Mouse (Mus musculus) midbrain, embryonic 10.5 days (tissue): ENCODE results near the gene Opa3. TPM values are rescaled to one million over a fixed set of nuclear protein-coding genes. Genes with fewer than 3 reads are reported as not detected.
"Not testable (repeated sequence)": the region's sequence is repeated elsewhere in the genome, so short reads cannot be mapped to it uniquely, and the experiment has no call there.

ENCODE experiments used
- DNase-seq: peaks from one replicate; pipeline ENCODE4 v3.0.0-alpha.2; 2017; ENCODE audit warnings: low spot score
- H3K27ac ChIP-seq: fragments of 300-500 bp; sonication (generic); replicated peaks from 2 replicates; pipeline ENCODE4 v1.5.1; 2016; ENCODE audit warnings: mild to moderate bottlenecking
- H3K27me3 ChIP-seq: fragments of 300-500 bp; sonication (generic); 2 replicates; pipeline ENCODE4 v1.6.1; 2016; ENCODE audit warnings: low read depth, mild to moderate bottlenecking; ENCODE audit not compliant: poor library complexity, severe bottlenecking
- H3K36me3 ChIP-seq: fragments of 300-500 bp; sonication (generic); 2 replicates; pipeline ENCODE4 v1.6.1; 2016; ENCODE audit warnings: mild to moderate bottlenecking, moderate library complexity
- H3K4me1 ChIP-seq: fragments of 300-500 bp; sonication (generic); 2 replicates; pipeline ENCODE4 v1.6.1; 2016
- H3K4me3 ChIP-seq: fragments of 300-500 bp; sonication (generic); 2 replicates; pipeline ENCODE4 v1.5.1; 2016; ENCODE audit warnings: mild to moderate bottlenecking, moderate library complexity
- H3K9me3 ChIP-seq: fragments of 300-500 bp; sonication (generic); replicated peaks from 2 replicates; pipeline ENCODE4 v1.6.1; 2016; ENCODE audit warnings: mild to moderate bottlenecking
- WGBS: fragments of 180-500 bp; shearing (Covaris S2); methylation state at CpG from one replicate; pipeline ENCODE4 v1.1.7; 2016; 5-methylcytosine and 5-hydroxymethylcytosine counted together
- polyA plus RNA-seq: library from polyadenylated mRNA; unstranded; fragments of >200 nt; fragmentation: Nextera tagmentation; extraction: Ambion mirVana; gene quantifications from 2 replicates; pipeline ENCODE4 v1.2.1, GENCODE M21; 2016

Gene Opa3
- polyA plus RNA-seq, 1 experiment from 2014 or later, result 51.0 TPM

- peak within 1 kb of the TSS; percentile 51 for H3K4me3 ChIP-seq
- H3K27me3 ChIP-seq, result peaks cover 56% of the 10 kb centered on the region
- DNase-seq, result peak; percentile 47
- 1% methylated on average over 46 of the region's 46 CpGs for WGBS
- H3K4me1 ChIP-seq, result peaks cover 29% of the 10 kb centered on the region
- H3K9me3 ChIP-seq, result no peaks in the 10 kb centered on the region
- H3K27ac ChIP-seq, result no peak within 1 kb of the TSS; the same call in 1 of the 2 replicates
- H3K36me3 ChIP-seq, result no peaks in the 10 kb centered on the region
Observed at GRCm38 (mm10) chr7:19279581-19280114, 51.5 kb downstream of the Opa3 start, which contains the start of gene Ppm1n. Gene Ppm1n (minus strand): TSS chr7:19280064.

- Histone ChIP-seq H3K27me3 (peaks cover 55% of the 10 kb centered on the region), H3K4me1 (peaks cover 29% of the 10 kb centered on the region), H3K4me3 (peak overlapping the region; percentile 92)
- not testable (repeated sequence) for H3K27ac ChIP-seq, H3K36me3 ChIP-seq, H3K9me3 ChIP-seq, DNase-seq
- WGBS, result 43% methylated on average over 6 of the region's 6 CpGs
Observed at GRCm38 (mm10) chr7:19281680-19282304, 53.7 kb downstream of the Opa3 start.

GRCm38 (mm10) chr7:19282385-19282784 is 54.3 kb downstream of the Opa3 start, which contains the start of gene Rtn2:
Gene Rtn2 (plus strand): TSS chr7:19282624.
- under 1% methylated on average over 37 of the region's 37 CpGs for WGBS
- peak; percentile 90 for DNase-seq
- Histone ChIP-seq H3K4me1 (peaks cover 29% of the 10 kb centered on the region), H3K27me3 (peaks cover 49% of the 10 kb centered on the region), H3K4me3 (peak within 1 kb of the TSS; percentile 92), H3K27ac (peak within 1 kb of the TSS; percentile 94), H3K9me3 (no peaks in the 10 kb centered on the region), H3K36me3 (peaks cover 13% of the 10 kb centered on the region)

- peak; percentile 74 for DNase-seq
- no peaks in the 10 kb centered on the region for H3K9me3 ChIP-seq
- peaks cover 44% of the 10 kb centered on the region for H3K27me3 ChIP-seq
- 1% methylated on average over 35 of the region's 35 CpGs for WGBS
- peaks cover 17% of the 10 kb centered on the region for H3K36me3 ChIP-seq
- H3K27ac ChIP-seq, result peak overlapping the region; percentile 94
- peaks cover 29% of the 10 kb centered on the region for H3K4me1 ChIP-seq
- peak overlapping the region; percentile 92 for H3K4me3 ChIP-seq
Observed at GRCm38 (mm10) chr7:19282791-19283405, 54.8 kb downstream of the Opa3 start.

- Histone ChIP-seq H3K9me3 (no peaks in the 10 kb centered on the region), H3K27me3 (peaks cover 39% of the 10 kb centered on the region), H3K4me3 (peak overlapping the region; percentile 92), H3K27ac (peak overlapping the region; percentile 94), H3K4me1 (peaks cover 29% of the 10 kb centered on the region), H3K36me3 (peaks cover 22% of the 10 kb centered on the region)
- DNase-seq, result no peak
- 41% methylated on average over 14 of the region's 14 CpGs for WGBS
Observed at GRCm38 (mm10) chr7:19283406-19283804, 55.3 kb downstream of the Opa3 start.

GRCm38 (mm10) chr7:19284763-19285162 is 56.6 kb downstream of the Opa3 start:
- H3K27me3 ChIP-seq, result peaks cover 25% of the 10 kb centered on the region
- H3K4me1 ChIP-seq, result peaks cover 20% of the 10 kb centered on the region
- no peaks in the 10 kb centered on the region for H3K9me3 ChIP-seq
- no peak overlapping the region for H3K27ac ChIP-seq
- peaks cover 32% of the 10 kb centered on the region for H3K36me3 ChIP-seq
- H3K4me3 ChIP-seq, result no peak overlapping the region
- peak; percentile 52 for DNase-seq
- 27% methylated on average over 4 of the region's 4 CpGs for WGBS

- peaks cover 29% of the 10 kb centered on the region for H3K4me1 ChIP-seq
- no peaks in the 10 kb centered on the region for H3K27me3 ChIP-seq
- no peaks in the 10 kb centered on the region for H3K9me3 ChIP-seq
- peak overlapping the region; percentile 48 for H3K4me3 ChIP-seq
- peak; percentile 68 for DNase-seq
- H3K36me3 ChIP-seq, result peaks cover 55% of the 10 kb centered on the region
- 0% methylated on average over 20 of the region's 20 CpGs for WGBS
- H3K27ac ChIP-seq, result peak overlapping the region; percentile 81
Observed at GRCm38 (mm10) chr7:19290969-19291596, 62.9 kb downstream of the Opa3 start.

GRCm38 (mm10) chr7:19295503-19296185 is 67.5 kb downstream of the Opa3 start:
- H3K4me3 ChIP-seq, result peak overlapping the region; percentile 44
- peak; percentile 95 for DNase-seq
- H3K9me3 ChIP-seq, result no peaks in the 10 kb centered on the region
- H3K27me3 ChIP-seq, result no peaks in the 10 kb centered on the region
- WGBS, result 19% methylated on average over 20 of the region's 22 CpGs
- peak overlapping the region; percentile 68; the same call in 1 of the 2 replicates for H3K27ac ChIP-seq
- H3K4me1 ChIP-seq, result peaks cover 25% of the 10 kb centered on the region
- peaks cover 23% of the 10 kb centered on the region for H3K36me3 ChIP-seq

GRCm38 (mm10) chr7:19297034-19297433 is 68.9 kb downstream of the Opa3 start:
- Histone ChIP-seq H3K4me3 (no peak overlapping the region), H3K27ac (no peak overlapping the region), H3K36me3 (peaks cover 23% of the 10 kb centered on the region), H3K4me1 (peaks cover 21% of the 10 kb centered on the region), H3K9me3 (no peaks in the 10 kb centered on the region), H3K27me3 (peaks cover 8% of the 10 kb centered on the region)
- WGBS, result 88% methylated on average over 6 of the region's 6 CpGs
- no peak for DNase-seq

- peaks cover 15% of the 10 kb centered on the region for H3K27me3 ChIP-seq
- no peak for DNase-seq
- peaks cover 25% of the 10 kb centered on the region for H3K4me1 ChIP-seq
- WGBS, result 95% methylated on average over 5 of the region's 5 CpGs
- no peak overlapping the region for H3K4me3 ChIP-seq
- no peaks in the 10 kb centered on the region for H3K9me3 ChIP-seq
- no peak overlapping the region for H3K27ac ChIP-seq
- peaks cover 22% of the 10 kb centered on the region for H3K36me3 ChIP-seq
Observed at GRCm38 (mm10) chr7:19297794-19298193, 69.7 kb downstream of the Opa3 start.

GRCm38 (mm10) chr7:19299194-19299593 is 71.1 kb downstream of the Opa3 start:
- Histone ChIP-seq H3K36me3 (peaks cover 8% of the 10 kb centered on the region), H3K27me3 (peaks cover 29% of the 10 kb centered on the region), H3K27ac (no peak overlapping the region), H3K4me3 (no peak overlapping the region), H3K4me1 (peaks cover 30% of the 10 kb centered on the region), H3K9me3 (no peaks in the 10 kb centered on the region)
- WGBS, result 20% methylated on average over 3 of the region's 3 CpGs
- DNase-seq, result peak; percentile 58
